Comparison of ENCODE assay signal across 8 mouse cellular contexts in the genomic region with DNA sequence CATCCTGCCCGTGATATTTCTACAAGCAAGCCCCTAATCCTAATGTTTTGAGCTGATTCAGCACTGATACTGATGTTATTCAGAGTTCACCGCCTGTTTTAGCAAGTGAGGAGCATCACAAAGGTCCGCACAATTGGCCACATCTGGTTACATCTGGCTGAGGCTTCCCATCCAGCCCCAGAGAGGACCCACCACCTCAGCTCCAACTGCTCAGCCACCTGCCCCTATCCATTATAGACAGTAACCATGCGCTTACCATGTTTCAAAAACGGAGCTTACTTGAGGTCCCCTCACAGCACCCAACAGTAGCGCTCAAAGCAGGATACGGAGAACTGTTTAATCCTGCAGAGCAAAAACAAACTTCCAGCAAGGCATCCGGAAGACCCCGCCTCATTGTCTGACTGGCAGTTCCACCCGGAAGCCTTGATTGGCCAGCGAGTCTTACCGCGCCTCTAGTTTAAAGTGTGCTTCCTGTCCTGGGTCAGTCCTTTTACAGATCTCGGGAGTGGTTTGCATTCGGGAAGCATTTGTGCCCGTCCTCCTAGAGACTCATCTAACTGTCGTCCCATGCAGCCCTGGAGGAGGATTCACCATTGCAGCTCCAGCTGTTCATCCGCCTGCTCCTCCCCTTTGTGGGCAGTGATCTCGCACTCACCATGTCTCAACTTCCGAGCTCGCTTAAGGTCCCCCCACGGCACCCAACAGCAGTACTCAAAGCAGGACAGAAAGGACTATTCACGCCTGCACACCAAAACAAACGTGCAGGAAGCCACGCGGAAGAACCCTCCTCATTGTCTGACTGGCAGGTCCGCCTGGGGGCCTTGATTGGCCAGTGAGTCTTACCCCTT.
DNase-seq lines count a peak whose midpoint lies in the region; ATAC-seq lines count a peak whose summit lies in the region.
"Not testable (repeated sequence)": the region's sequence is repeated elsewhere in the genome, so short reads cannot be mapped to it uniquely, and the experiment has no call there.

No protein-coding gene starts in this region.

- H3K27ac ChIP-seq in intestine, embryonic 14.5 days (ENCODE audit: low read depth), result peak overlapping the region; percentile 86

- H3K4me1 ChIP-seq in intestine, embryonic 14.5 days (replicated peaks; ENCODE audit: control insufficient read depth, insufficient read depth, low read length), result not testable (repeated sequence)

- peak overlapping the region; percentile 49 for H3K9ac ChIP-seq in intestine, embryonic 14.5 days (ENCODE audit: low read length)

- ATAC-seq in intestine, embryonic 14.5 days (replicated peaks; ENCODE audit: low FRiP score, low TSS enrichment, low read depth), result peak; percentile 96

- H3K4me3 ChIP-seq in intestine, embryonic 14.5 days (ENCODE audit: low read depth, low read length), result peak overlapping the region; percentile 51

- H3K27me3 ChIP-seq in intestine, embryonic 14.5 days (replicated peaks; ENCODE audit: control insufficient read depth, insufficient read depth, low read length), result not testable (repeated sequence)

- DNase-seq in adrenal gland, adult 18-20 months (ENCODE audit: low spot score in 2 of 2), result peak; percentile 59 to 66
- DNase-seq in embryo, embryonic 11 days, result peak; percentile 82
- DNase-seq in gastrocnemius, postnatal 25 days, result peak; percentile 81
- DNase-seq in intestine, embryonic 14.5 days (ENCODE audit: low spot score), result peak; percentile 88
- peak; percentile 80 to 84 for DNase-seq in left cerebral cortex, postnatal 14 days (ENCODE audit: low spot score in 2 of 2)
- peak; percentile 76 for DNase-seq in mesoderm, embryonic 11.5 days (ENCODE audit: low read depth, low spot score)
- DNase-seq in right cerebral cortex, postnatal 36 days (ENCODE audit: low spot score in 2 of 2), result peak; percentile 66 to 87
- DNase-seq in yolk sac, embryonic 10.5 days (ENCODE audit: low spot score), result peak; percentile 89

- 1% methylated on average over 27 of the region's 27 CpGs for WGBS in intestine, embryonic 14.5 days

- H3K36me3 ChIP-seq in intestine, embryonic 14.5 days (ENCODE audit: control insufficient read depth, insufficient read depth, low read length), result not testable (repeated sequence)

- intact Hi-C loops in left cerebral cortex, postnatal 14 days (cut with DNase I), result not testable (repeated sequence)

- H3K4me2 ChIP-seq in intestine, embryonic 14.5 days (ENCODE audit: low read length), result peak overlapping the region; percentile 52

- not testable (repeated sequence) for H3K9me3 ChIP-seq in intestine, embryonic 14.5 days (ENCODE audit: control insufficient read depth, low read length)

Comparison
In these comparisons a context has a peak if more than half of its experiments do, and no peak if none do; other contexts are left out.
1. Peak in every context shown above with its lines: DNase-seq, ATAC-seq, H3K4me3 ChIP-seq and H3K27ac ChIP-seq.